Mouse (Mus musculus) forelimb bud, embryonic 11.5 days (tissue): ENCODE data around the gene Pfn4.
"Not testable (repeated sequence)": the region's sequence is repeated elsewhere in the genome, so short reads cannot be mapped to it uniquely, and the experiment has no call there.

ENCODE experiments used
- DNase-seq: peaks from one replicate; pipeline ENCODE4 v3.0.0-alpha.2; 2012; ENCODE audit warnings: low read depth, low spot score

Gene Pfn4

DNA sequence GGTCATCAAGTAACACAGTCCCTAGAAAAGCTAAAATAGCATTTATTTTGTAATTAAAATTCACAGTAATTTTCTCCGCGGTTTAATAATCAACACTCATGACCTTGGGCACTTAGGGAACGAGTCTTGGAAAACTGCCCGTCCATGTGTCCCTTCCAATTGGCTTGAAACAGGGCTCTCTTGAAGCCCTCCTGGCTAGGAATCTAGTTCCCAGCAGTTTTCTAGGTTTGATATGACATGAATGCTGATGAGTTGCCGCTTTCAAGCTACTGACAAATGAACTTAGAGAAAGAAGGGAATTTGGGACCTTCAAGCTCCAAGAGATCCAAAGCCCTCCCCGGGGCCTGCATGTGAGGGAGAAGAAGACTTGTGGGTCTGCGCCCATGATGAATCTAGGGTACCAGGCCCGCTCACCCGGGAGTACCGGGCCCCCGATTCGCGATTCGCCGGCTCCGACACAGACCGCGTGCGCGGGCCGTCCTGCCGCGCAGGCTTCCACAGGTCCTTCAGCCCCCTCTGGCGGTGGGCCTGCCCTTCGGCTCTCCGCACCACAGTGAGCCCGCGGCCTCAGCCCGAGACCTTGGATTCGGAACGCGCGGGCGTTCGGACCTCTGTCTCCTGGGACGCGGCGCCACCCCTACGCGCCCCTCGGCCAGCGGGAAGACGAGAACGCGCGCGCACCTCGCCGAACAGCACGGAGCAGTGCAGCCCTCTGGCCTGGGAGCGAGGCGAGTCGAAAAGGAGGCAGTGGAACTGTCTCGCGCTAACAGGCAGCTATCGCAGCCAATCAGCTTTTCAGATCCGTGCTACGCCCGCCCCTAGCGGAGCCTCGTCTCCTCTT lies at the start of gene Pfn4, which contains the start of gene Fam228b:
Pfn4 (plus strand) TSS at position 531 of the 841 bp plus-strand sequence.
Fam228b (minus strand) TSS at position 776 of the 841 bp plus-strand sequence.
- DNase-seq, result peak; percentile 92

DNA sequence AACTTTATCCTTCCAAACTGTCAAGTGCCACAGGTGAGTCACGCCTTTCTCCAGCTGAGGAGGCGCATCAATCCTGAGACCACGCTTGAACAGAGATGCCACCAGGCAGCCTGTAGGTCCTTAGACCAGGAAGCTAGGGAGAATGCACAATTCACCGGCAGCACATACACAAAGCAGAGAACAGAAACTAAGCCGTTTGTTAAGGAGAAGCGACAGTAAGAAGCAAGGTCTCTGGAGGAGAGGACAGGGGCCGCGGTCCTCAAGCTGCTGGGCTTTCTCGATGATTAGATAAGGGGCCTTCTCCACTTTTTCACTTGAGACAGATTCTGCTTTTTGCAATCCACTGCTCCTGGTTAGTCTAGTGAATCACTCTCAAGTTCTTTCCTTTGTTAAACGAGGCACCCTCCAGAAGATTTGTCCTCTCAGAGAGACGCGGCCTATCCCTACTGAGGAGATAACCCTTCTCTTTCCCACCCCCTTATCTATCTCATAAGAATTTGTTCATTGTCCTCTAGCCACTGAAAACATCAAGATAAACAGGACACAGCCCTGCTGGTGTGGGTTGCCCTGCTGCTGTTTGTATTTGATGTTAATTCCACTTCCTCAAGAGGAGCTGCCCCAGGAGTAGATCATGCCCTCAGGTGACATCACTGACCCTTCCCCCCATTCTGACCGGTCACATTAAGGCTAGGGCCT lies 49.6 kb upstream of the Pfn4 start:
- no peak for DNase-seq

DNA sequence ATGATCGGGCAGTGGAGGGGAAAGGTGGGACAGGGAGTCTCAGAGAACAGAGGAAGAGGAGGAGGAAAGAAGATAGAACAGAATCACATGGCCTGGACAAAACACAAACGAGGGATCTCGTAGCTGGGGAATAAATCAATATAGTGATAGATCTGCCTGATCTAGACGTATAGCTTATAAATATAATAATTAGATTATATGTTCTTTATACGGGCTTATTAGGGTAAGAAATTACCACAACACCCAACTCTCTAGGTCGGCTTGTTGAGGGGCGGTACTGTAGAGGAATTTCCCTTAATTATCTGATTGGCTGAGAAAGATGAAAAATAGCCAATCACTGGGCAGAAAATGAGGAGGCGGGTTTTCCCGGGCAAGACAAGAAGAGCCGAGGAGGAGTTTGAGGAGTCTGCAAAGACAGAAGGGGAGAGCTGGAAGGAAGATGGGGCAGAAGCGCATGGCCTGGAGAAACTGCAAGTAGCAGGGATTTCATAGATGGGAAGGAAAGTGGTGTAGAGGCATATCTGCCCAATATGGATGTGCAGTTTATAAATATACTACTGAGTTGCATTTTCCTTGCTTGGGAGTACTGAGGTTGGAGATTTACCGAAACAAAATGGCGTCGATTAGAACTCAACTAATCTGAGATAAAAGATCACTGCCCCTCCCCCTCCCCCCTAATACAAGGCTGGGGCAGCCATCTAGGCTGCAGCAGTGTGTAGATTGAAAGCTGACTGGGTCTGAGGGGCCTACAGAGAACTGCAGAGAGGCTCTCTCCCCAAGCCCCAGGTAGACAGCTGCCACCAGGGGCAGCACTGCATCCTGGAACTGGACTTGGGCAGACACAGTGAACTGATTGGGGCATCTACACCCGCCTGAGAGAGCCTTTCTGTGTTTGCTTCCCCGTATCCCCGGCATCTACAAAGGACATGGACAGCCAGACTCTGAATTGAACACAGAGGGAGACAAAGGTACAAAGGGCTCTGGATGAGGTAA lies 48.8 kb upstream of the Pfn4 start:
- no peak for DNase-seq

DNA sequence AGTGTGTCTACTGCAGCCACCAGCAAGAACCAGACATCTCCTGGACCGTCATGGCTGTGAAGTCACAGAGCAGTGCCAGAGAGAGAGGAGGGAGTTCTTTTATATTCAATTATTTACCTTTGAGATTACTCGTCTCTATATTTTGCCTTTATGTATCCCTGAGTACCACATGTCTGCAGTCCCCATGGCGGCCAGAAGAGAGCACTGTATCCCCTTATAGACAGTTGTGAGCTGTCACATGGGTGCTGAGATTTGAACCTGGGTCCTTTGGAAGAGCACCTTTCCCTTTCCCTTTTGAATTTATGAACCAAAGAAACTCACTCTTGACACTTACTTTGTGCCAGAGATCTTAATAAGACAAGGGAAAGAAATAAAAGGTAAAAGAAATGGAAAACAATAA lies 39.7 kb upstream of the Pfn4 start:
- no peak for DNase-seq

DNA sequence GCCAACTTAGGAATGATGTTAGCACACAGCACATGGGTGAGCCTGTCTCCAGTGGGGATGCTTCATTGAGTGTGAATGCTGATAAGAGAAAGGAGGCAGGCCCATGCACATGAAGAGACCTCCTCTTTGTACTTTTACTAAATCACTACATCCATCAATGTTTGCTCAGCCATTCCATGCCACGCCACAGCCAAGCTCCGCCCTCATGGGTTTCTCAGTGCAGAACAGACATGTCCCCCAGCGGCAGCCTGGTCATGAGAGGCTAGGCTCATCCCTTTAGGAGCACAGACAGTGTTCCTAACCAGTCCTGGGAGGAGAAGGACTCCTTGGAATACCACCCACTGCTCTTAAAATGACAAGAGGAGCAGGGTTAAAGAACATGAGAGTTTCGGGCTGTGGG lies 37.2 kb upstream of the Pfn4 start:
- DNase-seq, result no peak

DNA sequence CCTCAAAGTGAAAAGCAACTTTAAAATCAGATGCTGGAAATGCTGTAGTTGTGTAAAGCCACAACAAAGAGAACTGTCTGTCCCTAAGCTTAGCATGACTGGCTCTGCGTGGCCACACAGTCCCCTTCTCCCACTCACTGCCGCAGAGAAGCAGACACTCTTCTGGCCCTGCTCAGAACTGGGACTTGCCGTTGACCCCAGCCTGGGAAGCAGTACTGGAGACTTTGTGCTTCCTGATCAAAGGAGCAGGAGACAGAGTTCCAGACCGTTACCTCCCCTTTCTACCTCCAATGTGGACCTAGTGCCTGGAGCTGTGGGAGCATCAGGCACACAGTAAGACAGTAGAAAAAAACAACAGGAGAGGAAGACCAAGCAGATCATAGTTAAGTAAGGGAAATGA lies 36.5 kb upstream of the Pfn4 start:
- no peak for DNase-seq

DNA sequence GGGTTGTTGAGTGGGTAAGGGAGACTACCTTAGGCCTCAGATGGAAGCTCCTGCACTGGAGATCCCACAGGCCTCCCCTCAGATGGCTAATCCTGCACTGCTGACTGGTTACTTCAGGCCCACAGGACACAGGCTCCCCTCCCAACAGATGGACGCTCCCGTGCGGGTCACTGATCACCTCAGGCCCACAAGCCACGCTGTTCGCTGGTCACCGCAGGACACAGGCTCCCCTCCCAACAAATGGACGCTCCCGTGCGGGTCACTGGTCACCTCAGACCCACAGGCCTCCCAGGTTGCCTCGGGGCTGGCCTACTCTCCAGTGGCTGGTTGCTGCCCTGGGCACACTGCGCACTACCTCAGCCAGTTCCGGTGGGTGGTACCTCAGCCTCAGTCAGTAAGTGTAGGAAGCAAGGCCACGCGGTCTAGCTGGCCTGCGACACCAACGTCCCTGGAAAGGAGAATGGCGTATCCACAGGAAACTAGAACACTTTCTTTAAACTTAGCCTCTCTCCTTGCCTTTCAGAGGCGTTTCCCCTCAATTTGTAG lies 30.7 kb upstream of the Pfn4 start, which contains the start of gene Fam228a:
Fam228a (minus strand) TSS at position 400 of the 546 bp plus-strand sequence.
- DNase-seq, result no peak

DNA sequence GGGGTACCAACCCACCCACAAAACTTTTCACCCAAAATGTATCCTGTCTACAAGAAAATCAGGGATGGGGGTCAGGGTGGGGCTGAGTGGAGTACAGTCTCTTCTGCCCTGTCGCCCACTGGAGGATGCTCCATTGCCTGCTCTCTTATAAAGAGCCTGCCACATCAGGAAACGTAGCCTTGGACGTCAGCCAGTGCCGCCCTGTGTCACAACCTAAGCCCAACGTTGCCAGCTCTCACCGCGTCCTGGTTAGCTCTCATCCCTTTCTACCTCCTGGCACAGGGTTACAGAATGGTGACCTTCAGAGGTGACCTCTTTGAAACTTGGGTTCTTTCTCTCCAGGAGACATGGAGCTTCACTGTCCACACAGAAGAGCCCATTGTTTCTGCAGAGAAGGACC lies 28.0 kb upstream of the Pfn4 start:
- DNase-seq, result no peak

DNA sequence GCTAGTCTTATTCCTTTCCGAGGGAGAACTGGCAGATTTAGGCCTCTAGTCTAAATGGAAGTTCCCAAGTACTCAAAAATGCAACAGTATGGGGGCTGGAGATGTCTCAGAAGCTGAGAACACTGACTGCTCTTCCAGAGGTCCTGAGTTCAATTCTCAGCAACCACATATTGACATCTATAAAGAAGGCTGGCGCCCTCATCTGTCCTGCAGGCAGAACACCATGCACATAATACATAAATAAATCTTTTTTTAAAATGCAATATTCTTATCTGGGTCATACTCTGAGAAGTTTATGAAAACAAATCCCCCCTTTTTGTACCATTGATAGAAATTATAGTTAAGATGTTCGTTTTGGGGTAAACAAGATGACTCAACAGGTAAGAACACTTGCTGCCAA lies 26.6 kb upstream of the Pfn4 start:
- no peak for DNase-seq

DNA sequence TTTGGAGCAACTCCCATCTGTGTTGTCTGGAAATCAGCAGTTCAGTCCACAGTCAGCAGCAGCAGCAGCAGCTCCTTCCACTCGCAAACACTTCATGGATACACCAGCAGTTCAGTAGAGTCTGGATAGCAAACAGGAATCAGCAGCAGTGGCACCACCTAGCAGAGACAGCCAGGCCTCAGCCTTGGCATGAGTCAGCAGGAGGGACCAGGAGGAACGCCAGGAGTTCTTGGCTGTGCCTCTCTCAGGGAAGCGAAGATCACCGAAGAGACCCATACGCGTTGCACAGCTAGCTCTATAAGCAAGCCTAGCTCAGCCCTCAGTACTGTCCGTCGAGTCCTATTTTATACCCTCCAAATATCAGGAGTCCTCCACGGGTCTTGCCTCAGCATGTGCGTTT lies 24.3 kb upstream of the Pfn4 start:
- no peak for DNase-seq

DNA sequence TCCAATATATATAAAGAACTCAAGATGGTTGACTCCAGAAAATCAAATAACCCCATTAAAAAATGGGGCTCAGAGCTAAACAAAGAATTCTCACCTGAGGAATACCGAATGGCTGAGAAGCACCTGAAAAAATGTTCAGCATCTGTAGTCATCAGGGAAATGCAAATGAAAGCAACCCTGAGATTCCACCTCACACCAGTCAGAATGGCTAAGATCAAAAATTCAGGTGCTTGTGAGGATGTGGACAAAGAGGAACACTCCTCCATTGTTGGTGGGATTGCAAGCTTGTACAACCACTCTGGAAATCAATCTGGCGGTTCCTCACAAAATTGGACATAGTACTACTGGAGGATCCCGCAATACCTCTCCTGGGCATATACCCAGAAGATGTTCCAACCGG lies 14.4 kb upstream of the Pfn4 start:
- not testable (repeated sequence) for DNase-seq

DNA sequence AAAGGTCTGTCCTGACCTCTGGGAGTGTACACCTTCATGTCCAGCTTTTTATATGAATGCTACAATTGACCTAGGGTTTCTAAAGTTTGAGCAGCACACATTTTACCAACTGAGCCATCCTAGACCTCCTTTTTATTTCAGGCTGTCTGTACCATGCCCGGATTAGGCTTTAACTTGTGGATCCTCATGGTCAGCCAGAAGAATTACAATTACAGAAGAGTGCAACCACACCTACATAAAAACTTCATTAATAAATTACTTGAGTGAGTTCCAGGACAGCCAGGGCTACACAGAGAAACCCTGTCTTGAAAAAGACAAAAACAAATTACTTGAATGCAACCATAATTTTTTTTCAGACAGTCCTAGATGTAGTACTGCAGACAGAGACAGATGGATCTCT lies 11.8 kb upstream of the Pfn4 start:
- no peak for DNase-seq

DNA sequence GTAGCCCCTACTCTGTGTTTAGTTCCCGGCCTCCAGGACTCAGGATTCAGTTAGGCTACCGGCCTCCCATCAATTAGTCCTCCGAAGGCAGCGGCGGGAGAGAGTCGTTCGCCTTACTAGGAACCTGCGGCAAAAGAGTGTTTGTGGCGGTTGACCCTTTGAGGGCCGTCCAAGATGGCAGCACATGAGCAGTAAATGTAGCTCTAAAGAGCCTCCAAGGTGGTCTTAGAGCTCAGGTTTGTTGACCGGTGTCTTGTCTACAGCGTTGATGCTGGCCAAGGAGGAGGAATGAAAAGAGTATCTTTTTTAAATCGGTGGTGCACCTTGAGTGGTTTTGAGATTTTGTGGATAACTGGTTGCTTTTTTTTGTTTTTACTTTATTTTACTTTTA lies 506 bp downstream of the Pfn4 start:
- DNase-seq, result no peak

DNA sequence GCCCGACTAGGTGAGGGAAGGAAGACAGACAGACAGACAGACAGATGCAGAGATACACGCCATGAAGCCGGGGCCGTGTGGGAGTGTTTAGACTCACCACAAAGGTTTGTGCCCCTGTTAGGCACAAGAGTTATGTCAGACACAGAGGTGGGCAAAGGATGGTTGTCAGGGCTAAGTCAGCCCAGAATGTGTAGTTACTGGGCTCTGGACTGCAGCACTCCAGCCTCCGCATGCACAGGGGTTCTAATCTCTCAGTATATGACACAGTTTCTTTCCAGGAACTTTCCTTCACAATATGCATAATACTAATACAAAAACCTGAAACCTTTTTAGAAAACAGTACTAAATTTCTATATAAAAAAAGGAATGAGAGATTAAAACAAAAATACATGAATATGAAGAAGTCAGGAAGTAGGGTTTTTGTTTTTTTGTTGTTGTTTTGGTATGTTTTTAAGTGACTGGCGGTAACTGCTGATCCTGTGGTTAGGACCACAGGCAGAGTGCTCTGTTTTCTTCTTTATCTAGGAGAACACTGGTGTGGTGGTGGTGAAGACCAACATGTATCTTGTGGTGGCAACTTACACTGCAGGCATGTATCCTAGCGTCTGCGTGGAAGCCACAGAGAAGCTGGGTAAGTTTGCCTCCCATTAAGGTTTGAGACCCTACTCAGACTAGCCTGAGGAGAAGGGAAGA lies 6.2 kb downstream of the Pfn4 start:
- no peak for DNase-seq

DNA sequence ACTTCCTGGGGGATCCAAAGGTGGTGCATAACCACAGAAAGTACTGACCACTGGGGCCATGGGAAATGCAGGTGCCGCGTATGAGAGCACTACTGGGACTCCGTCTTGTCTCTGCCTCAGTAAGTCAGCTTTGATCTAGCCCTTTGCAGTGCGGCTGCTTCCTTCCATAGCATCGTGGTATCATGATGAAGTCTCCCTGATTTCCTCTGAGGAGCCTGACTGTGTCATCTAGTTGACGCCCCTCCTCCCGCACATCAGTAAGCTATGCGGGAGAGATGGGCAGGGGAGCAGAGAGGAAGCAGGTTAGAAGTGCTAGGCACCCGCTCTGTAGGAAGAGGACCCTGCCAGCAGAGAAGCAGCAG lies 6.7 kb downstream of the Pfn4 start:
- no peak for DNase-seq

DNA sequence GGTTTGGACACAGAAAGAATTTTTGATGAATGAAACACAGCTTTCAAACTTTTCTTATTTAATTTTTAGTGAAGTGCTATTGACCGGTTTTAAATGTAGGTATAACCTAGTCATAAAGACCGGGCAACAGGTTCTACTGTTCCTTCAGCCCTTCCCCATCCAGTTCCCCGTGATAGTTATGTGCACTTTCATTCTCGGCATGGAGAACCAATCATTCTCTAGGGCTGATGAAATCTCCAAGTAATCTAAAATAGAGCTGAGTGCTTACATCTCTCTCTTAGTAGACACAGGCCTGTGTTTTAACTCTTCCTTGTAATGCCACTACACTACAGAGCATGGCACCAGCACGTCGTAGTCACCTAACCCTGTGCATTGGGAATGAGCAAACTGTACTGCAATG lies 8.9 kb downstream of the Pfn4 start:
- no peak for DNase-seq

DNA sequence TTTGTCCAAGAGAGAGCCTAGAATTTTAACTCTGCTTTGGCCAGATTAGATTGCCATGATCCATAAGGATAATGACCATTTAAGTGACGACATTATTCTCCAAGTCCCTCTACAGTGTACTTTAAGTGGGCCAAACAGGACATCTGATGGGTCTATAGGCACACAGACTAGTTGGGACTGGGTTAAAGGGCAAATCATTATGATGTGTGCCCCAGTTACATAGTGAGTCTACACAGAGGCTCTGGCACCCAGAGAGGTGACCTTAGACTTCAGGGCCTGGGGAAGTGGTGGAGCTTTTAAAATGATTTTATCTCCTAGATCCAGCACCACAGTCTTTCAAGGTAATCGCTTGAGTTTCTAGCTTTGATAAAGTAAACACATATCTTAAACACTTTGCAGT lies 11.4 kb downstream of the Pfn4 start:
- no peak for DNase-seq

DNA sequence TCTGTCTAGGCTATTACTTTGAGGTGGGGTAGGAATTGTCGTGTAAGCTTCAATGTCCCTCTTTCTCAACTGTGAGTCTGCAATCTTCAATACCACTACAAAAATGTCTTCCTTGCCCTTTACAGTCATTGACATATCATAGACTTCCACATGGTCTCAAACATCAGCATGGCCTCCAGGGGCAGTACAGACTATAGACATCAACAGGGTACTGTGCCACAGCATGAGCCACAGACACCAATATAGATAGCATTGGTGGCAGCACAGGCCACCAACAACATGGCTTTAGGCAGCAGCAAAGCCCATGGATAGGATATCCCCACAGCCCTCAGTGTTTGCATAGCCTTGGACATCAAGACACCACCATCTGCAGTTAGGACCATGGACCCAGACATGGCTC lies 12.4 kb downstream of the Pfn4 start:
- no peak for DNase-seq

DNA sequence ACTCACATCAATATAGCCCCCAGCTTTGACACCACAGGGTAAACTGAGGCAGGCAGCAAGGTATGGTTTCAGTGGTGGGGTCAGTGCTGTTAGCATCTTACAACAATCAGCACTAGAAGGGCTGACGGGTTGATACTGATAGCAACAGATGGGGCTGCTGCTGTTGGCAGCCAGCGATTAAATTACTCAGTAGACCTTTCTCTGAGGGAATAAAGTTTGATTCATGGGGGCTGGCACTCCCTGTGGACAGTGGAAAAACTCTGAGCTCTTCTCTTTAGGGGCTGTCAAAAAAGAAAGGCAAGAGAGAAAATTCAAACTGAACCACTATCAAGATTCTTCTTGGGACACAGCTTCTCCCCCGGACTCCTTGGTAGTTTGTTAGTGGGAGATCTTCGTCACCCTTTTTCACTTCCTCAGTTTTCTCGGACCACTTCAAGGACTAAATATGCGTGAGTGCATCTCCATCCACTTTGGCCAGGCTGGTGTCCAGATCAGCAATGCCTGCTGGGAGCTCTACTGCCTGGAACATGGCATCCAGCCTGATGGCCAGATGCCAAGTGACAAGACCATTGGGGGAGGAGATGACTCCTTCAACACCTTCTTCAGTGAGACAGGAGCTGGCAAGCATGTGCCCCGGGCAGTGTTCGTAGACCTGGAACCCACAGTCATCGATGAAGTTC lies 13.0 kb downstream of the Pfn4 start:
- not testable (repeated sequence) for DNase-seq

DNA sequence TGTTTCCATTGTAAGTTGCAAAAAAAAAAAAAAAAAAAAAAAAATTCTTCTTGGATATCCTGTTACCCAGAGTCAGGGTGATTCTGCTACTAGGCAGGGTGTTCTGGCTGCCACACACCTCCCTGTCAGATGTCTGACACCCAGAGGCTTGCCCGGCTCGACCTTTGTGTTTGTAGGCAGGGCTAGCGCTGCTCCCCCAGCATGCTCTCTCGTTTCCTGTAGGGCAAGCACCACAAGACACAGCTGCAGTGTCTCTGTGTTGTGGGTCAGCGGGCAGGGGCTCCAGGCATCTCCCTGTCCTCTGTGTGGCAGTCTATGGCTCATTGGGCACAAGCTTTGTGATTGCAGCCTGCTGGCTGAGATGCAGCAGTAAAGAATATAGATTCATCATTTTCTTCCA lies 14.8 kb downstream of the Pfn4 start:
- no peak for DNase-seq
